Mouse (Mus musculus): ENCODE results near the gene Psma3.

The Psma3 gene

DNA sequence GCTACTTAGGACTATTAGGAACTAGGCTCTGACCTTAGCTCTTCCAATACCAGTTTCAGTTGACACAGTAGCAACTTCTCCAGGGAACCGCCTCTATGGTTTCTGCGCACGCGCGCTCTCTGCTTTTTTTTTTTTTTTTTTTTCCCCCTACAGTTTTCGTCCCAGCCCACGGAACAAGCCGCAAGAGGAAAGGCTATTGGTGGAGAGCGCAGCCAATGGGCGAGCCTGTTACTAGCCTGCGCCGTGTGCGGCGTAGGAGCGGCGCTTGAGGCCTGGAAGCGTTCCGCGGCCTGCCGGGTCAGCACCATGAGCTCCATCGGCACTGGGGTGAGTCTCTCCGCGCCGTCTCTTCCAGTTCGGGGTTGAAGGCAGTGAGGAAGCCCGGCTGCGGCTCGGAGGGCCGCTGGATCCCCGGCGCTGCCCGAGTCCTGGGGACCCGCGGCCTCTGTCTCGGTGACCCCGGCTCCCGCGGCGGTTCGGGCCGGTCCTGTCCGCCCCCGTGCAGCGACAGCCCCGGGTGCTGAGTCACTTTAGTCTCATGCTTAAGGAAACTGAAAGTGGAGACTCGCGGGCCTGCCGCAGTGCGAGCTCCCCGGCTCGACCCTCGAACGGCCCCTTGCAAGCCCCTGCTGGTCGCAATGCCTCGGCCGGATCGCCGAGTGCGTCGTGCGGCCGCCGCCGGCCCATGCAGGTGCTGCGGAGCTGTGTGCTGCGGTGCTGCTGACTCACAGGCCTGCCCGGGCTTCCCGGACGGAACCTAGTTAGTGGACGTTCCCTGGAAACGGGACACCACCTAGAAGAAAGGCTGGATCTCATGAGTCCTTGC is at the start of gene Psma3:
TSS of gene Psma3 (plus strand) at position 181 of the 826 bp plus-strand sequence.
- DNase-seq: peak; percentile 90

DNA sequence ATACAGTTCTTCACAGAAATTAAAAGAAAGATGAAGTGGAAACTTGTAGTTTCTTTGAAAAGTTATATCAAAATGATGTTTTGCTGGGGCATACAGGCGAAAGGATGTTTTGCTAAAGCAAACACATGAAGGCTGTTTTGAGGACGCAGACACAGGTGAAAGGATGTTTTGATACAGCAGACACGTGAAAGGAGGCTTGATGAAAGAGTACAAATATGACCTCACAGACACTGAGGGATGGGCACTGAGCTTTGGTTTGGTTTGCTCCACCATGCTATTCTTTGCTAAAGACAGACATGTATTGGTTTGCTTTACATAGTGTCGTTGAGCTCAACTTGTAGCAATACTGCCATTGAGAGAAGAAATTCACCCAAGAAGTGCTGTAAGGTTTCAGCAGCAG is 44.6 kb upstream of the Psma3 start:
- no peak for DNase-seq

DNA sequence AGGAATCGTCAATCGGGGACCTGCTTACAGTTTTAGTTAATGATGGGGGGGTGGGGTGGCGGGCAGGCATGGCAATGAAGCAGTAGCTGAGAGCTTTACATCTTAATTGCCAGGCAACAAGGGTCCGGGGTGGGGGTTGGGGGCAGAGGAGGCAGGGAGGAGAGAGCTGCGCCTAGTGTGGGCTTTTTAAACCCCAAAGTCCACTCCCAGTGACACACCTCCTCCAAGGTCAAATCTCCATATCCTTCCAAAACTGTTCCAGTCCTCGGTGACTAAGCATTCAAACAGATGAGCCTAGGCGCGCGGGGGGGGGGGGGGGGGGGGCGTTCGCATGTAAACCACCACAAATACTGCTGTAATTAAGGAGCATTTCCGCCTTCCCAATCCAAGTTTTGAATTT is 37.3 kb upstream of the Psma3 start:
- peak; percentile 42 for DNase-seq

DNA sequence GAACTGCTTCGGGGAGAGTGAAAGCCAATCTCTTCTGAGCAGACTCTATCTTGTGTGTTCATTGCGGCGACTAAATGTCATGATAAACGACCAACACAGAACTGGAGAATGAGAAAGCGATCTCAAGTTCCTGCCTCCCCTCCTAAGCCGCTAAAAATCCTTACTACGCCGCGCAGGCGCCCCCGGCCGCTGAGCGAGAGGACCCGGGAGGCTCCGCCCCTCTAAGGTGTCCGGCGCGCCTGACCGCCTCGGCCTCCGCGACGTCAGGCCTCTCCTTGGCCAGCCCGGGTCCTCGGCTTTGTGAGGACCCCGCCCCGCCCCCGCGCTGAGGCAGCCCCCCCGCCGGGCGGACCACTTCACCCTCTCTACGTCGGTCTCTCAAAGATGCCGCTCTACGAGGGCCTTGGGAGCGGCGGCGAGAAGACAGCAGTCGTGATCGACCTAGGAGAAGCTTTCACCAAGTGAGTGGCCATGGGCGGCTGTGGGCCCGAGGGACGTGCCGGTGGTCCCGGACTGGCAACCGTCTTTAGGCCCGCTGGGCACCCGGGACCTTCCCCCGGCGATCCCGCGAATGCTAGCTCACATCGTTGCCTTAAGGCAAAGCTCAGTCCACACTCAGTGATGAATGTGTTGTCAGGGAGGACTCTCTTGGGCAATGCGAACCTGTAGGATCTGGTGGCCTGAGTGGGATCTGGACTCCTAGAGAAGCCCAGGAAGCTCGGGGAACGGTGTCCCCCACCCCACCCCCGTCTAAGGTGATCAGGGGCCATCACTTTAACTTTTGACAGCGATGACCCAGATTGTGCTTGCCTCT is 36.6 kb upstream of the Psma3 start, which contains the start of gene Actr10:
TSS of gene Actr10 (plus strand) at position 287 of the 814 bp plus-strand sequence.
- peak; percentile 96 for DNase-seq

DNA sequence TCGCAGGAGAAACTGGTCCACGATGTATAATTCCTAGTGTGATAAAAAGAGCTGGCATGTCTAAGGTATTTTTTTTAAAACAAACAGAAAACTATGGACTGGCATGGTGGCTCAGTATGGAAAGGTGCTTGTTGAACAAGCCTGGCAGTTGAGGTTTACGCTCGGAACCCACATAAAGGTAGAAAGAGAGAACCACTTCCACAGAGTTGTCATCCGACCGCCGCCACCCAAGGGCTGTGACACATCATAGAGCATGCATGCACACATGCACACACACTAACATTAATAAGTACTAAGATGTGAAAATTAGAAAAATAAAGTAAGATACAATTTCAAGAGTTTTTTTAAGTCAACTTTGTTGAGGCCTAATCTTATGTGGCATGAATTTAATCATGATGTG is 33.6 kb upstream of the Psma3 start:
- DNase-seq: peak; percentile 77

DNA sequence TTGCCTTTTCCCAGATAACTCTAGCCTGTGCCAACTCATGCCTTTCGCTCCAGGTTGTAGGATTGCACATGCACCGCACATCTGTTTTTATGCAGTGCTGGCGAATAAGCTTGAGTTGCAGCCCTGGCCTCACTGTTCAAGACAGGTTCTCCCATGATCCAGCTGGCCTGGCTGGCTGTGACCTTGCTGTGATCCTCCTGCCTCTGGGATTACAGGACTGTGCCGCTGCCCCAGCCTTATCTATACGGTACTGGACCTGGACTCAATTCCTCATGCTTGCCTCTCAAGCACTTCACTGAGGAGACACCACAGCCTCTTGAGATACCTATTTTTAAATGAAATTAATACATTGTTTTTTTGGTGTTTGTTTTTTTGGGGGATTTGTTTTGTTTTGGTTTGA is 30.2 kb upstream of the Psma3 start:
- DNase-seq: no peak

DNA sequence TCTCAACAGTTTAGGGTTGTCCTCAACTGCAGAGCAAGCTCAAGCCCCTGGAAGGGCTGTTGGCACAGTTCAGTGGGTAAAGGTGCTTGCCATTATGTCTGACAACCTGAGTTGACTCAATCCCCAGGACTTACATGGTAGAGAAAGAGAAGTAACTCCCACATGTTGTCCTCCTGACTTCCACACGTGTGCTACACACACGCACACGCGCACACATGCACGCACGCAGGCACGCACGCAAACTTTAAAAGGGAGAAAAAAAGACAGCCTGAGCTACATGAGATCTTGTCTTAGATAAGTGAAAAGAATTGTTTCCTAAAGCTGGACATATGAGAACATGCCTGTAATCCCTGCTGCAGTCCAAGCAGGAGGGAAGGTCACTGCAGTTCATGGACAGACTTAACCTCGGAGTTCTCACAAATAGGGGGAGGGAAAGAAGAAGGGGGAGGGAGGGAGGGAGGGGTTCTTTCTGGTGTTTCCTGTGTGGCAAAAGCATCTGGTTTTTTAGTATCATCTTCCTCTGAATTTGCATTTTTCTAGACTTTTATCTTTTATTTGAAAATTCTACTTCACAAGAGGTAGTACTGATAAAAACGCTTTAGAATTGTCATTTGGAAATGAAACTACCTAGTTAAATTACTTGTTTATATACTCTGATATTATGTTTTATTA is 27.7 kb upstream of the Psma3 start:
- DNase-seq: no peak

DNA sequence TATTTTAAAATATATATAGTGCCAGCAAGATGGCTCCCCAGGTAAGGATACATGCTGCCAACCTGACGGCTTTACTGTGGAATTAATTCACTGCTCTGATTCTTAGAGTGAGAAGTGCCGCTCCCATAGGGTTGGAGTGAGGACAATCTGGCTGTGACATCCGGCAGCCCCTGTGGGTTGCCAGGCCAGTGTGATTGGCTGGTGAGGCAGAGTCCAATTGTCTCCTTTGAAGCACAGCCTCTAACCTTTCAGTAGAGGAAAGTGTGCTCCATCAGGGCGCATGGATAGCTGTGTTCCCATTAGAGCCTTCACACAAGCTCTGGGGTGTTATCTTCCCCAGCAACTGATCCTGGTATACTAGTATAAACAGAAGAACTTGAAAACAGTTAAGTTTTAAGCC is 15.8 kb upstream of the Psma3 start:
- DNase-seq: no peak

DNA sequence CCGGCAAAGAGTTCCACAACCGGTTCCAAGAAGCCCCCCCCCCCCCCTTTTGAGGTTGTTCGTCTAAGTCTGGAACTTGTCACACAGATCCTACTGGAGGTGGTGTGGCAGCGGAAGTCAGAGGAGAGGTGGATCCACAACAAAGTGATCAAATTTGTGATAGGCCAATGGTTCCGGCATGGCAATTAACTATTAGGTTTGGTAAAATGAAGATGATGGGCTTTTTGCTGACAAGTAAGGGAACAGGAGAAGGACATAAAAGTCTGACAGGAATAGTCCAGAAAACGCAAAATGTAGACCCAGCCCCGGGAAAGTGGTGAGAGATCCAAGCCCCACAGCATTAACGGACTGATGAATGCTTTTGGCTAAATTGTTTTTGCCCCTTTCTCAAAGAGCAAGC is 6.8 kb upstream of the Psma3 start:
- no peak for DNase-seq

DNA sequence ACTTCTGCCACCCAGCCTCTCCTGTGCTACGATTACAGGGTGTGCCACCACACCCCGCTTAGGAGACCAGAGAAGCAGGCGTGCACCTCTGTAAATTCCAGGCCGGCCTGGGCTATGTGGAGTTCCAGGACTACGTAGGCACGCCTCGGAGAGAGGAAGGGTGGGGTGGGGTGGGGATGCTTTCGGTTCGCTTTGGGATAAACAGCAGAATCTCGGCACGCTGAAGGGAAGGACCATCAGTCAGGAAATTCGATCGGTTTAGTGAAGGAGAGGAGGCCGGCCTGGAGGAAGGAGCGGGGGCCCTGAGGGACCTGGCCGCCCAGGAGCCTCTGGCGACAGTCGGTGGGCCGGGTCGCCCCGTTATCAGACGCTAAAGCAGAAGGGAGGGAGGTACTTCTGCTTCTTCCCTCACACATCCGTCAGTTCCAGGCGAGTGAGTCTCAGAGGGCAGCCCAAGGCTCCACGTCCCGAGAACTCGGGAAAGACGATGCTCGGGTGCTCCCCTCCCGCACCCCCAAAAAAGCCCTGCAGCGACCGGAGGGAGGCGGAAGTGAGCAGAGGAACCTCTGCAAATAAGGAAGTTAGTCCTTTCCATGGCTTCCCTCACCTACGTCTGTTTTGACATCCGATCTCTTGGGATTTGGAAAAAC is 6.2 kb upstream of the Psma3 start:
- peak; percentile 91 for DNase-seq

DNA sequence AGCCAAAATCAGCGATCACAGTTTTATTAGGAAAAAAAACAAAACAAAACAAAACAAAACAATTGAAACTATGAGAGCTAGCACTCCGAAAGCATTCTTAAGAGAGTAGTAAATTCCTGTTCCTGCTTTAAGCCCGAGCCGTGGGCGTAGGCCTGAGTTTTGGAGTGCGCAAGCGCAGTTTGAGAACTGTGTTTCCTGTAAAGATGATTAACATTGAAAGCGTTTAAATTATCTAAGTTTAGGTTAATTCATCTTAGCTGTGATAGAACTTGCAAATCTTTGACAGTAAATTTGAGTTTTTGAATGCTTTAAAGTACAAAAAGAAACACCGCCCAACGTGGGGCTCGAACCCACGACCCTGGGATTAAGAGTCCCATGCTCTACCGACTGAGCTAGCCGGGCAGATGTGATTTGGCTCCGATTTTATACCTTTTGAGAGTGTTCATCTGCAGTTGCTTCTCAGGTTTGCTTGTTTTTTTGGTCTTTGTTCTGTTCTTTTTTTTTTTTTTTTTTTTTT is 5.6 kb upstream of the Psma3 start:
- peak; percentile 89 for DNase-seq

DNA sequence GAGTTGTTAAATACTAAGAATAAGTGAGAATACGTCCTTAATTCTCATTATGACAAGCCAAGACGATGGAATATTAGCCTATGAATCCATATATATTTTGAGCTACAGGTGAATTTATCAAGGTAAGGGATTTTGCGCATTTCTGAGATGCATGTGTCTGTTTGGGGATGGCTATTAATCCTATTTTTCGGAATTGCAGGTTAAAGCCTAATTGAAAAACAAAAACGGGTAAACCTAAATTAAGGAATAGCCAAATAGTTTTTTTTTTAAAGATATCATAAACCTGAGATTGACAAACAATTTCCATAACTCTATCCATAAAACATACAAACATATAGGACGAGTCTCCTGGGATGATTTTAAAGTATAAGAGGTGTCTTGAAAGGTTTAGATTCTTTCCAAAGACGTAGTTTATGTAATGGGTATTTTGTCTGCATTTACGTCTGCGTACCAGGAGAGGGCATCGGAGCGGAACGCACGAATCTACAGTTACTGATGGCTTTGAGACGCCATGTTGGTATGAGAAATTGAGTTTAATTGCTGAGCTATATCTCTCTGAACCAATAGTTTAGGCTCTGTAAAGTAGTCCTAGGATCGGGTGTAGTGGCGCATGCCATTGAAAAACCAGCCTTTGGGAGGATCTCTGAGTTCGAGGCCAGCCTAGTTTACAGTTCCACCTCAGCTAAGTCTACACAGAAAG is 4.8 kb upstream of the Psma3 start:
- peak; percentile 66 for DNase-seq

DNA sequence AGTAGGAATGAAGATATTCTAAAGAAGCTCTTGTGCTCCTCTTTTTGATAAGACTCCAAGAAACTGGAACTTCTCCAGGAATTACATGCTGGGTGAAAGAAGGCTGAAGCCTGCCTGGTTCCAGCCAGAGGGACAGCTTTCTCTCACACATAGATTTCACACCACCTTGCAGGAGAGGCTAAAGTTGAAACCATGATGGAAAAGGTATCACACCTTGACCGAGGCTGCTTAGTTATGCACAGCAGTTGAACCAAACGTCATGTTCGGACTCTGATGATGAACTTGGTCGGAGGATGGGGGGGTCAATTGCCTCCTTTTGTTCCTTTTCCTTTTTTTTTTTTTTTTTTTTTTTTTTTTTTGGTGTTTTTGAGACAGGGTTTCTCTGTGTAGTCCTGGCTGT is 590 bp upstream of the Psma3 start:
- no peak for DNase-seq

DNA sequence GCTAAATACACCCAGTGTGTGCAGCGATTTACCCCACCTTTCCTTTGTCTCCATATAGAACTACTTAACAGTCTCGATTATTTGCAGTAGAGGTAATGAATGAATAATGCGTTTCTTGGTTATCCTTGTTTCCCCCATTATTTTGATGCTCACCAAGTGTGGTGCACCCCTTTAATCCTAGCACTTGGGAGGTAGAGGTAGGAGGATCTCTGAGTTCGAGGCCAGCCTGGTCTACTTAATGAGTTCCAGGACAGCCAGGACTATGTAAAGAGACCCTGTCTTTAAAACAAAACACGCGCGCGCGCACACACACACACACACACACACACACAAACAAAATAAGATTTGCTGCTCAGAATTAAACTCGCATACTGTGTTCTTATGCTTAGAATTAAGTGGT is 985 bp downstream of the Psma3 start:
- DNase-seq: peak; percentile 13

DNA sequence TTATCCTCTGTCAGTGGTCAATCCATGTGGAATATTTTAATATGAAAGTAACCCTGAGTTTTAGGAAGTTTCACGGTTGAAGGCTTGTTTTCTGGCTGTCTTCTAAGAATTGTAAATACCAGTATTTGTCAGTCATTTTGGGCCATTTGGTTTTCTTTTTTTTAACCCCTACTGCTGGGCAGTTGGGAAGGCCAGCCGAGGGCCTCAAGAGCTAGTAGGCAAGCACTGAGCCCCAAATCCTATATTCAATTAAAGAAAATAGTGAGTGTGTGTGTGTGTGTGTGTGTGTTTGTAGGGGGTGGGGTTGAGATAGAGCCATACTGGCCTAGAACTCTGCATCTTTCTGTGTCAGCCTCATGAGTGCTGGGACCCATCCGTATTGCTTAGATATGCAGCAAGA is 1.5 kb downstream of the Psma3 start:
- DNase-seq: no peak

DNA sequence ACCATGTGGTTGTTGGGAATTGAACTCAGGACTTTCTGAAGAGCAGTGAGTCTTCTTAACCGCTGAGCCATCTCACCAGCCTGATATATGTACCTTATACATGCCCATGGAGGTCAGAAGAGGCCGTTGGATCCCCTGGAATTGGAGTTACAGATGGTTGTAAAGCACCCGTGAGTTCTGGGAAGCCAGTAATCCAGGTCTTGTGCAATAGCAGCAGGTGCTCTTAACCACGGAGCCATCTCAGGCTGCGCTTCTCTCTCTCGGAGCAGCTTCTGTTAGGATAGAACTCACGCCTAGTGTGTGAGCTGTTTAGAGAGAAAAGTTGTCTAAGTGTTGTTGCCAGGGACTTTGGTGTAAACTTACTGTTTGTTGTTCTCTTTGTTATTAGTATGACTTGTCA is 3.9 kb downstream of the Psma3 start:
- DNase-seq: no peak

DNA sequence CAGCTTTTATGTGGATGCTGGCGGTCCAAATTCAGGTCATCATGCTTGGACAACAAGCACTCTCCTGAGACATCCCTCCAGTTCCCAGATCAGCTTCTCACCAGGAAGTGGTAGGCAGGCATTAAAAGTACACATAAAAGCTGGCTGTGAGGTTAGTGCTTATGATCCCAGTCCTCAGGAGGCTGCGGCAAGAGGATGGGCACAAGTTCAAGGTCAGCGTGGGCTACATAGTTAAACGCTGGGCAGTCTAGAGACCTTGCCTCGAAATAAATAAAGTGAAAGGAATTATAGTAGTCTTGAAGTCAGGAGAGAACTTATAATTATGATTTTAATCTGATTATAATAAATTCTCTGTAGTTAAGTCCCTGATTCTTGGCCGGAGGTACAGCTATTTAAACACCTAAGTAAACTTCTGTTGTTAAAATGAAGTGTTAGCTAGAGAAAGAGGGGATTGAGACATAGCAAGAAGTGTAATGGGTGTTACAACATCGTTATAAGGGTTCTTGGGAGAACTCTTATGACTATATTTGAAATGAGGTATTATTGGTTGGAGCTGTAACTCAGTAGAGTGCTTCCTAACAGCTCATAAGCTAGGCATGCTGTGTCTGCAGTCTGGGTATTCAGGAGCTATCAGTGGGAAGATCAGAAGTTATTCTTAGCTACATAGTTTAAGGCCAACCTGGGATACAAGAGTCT is 10.6 kb downstream of the Psma3 start:
- DNase-seq: no peak

DNA sequence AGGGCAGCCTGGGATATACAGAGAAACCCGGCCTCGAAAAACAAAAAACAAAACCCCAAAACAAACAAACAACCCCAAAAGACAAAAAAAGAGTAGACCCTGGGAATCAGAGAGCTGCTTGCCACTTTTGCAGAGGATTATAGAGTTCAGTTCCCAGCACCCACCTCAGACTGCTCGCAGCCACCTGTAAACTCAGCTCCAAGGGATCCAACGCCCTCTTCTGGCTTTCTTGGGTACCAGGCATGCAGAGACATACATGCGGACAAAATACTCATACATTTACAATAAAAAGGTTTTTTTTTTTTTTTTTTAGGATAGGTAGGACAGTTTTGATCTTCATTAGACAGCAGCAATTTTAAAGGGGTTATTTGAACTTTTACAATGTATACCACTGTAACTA is 22.8 kb downstream of the Psma3 start:
- no peak for DNase-seq

DNA sequence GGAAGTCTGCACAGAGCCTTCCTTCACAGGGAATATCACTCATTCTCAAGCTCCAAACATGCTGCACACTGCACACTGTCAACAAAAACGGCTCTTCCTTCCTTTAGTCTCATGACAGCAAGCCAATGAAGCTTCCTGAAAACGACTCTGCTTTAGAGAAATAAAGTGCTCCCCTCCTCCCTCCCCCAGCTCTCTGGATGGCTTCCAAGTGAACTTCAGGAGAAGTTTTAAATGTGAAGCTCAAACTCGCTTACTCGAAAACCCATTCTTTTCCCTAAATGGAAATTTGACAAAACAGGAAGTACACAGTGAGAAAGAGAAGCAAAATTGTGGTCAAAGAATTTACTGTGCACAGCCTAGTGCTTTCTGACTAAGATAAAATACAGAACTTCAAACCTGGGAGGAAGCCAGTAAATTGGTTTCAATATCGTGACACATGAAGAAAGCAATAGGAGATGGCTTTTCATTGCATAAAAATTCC is 25.0 kb downstream of the Psma3 start:
- peak; percentile 34 for DNase-seq

DNA sequence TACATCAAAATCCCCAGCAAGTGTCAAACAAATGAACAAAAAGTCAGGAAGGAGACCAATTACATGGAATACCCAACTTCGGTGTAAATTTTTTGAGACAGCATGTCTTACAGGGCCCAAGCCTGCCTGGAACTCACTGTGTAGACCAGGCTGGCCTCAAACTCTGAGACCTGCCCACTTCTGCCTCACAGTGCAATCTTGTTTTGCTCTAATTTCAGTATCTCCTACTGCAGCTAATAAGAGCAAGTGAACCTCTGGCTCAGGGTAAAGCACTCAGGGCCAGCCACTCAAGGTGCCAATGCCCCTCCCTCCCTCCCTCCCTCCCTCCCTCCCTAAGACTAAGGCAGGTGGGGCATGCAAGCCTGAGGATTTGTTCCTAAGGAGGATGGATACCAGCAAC is 25.9 kb downstream of the Psma3 start:
- no peak for DNase-seq

DNA sequence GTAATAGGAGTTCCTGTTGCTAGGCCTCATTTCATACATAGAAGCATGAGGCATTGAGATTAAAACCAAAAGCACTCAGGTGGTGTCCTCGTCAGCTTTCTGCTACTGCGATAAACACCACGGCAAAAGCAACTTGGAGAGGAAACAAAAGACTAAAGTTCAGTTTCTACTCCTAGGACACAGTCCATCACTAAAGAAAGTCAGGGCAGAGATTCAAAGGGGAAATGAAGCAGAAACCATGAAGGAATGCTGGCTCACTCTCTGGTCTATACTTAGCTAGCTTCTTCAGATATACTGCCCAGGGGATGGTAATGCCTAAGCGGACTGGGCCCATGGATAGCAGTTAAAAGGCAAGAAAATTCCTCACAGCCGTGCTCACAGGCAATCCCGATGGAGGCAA is 27.0 kb downstream of the Psma3 start:
- DNase-seq: no peak
